Mouse (Mus musculus) G1E-ER4 (cell line): ENCODE results near the gene Sbk3. TPM values are rescaled to one million over a fixed set of nuclear protein-coding genes. Genes with fewer than 3 reads are reported as not detected.

Experiments
- GATA1 ChIP-seq: IDR thresholded peaks from one replicate; pipeline ENCODE4 v1.8.0; 2012; ENCODE audit warnings: low read length, inconsistent platforms
- polyA plus RNA-seq: library from polyadenylated mRNA; stranded (reverse); fragments of >175 nt; gene quantifications from 2 replicates; pipeline ENCODE4 v1.2.3, GENCODE M21; 2012

Sbk3 gene
- polyA plus RNA-seq, 1 experiment, result not detected

GRCm38 (mm10) chr7:4923586-4924364 is 47.2 kb downstream of the Sbk3 start:
- no peak for TF ChIP-seq GATA1

GRCm38 (mm10) chr7:4922931-4923565 is 47.9 kb downstream of the Sbk3 start:
- no peak for TF ChIP-seq GATA1

GRCm38 (mm10) chr7:4922508-4922907 is 48.5 kb downstream of the Sbk3 start:
- no peak for TF ChIP-seq GATA1

- no peak for TF ChIP-seq GATA1
These were observed 49.0 kb downstream of the Sbk3 start, which contains the start of gene Nat14 for GRCm38 (mm10) chr7:4921824-4922482. TSS of gene Nat14 (plus strand) at chr7:4922028.

GRCm38 (mm10) chr7:4920976-4921823 is 49.8 kb downstream of the Sbk3 start:
- no peak for TF ChIP-seq GATA1

GRCm38 (mm10) chr7:4920496-4920895 is 50.5 kb downstream of the Sbk3 start:
- no peak for TF ChIP-seq GATA1

GRCm38 (mm10) chr7:4919971-4920370 is 51.0 kb downstream of the Sbk3 start:
- TF ChIP-seq GATA1, result no peak

GRCm38 (mm10) chr7:4919096-4919495 is 51.9 kb downstream of the Sbk3 start:
- TF ChIP-seq GATA1, result no peak

- TF ChIP-seq GATA1, result no peak
These were observed 52.3 kb downstream of the Sbk3 start for GRCm38 (mm10) chr7:4918681-4919080.

GRCm38 (mm10) chr7:4917494-4917893 is 53.5 kb downstream of the Sbk3 start:
- TF ChIP-seq GATA1, result no peak

- no peak for TF ChIP-seq GATA1
These were observed 55.1 kb downstream of the Sbk3 start for GRCm38 (mm10) chr7:4915669-4916416.

Other genes with a start within 250 kb of the Sbk3 start
- gene Tmem150b, start 245.9 kb downstream of the Sbk3 start, polyA plus RNA-seq, result 0.04 TPM in 1 of 2 replicates, not detected in the other
- gene Kmt5c, start 231.1 kb downstream of the Sbk3 start, polyA plus RNA-seq, result 474 and 610 TPM in 2 replicates
- 125 and 159 TPM in 2 replicates for gene Cox6b2, start 218.1 kb downstream of the Sbk3 start, polyA plus RNA-seq
- not detected in 2 replicates for gene Fam71e2, start 199.9 kb downstream of the Sbk3 start, polyA plus RNA-seq
- gene Il11, start 188.3 kb downstream of the Sbk3 start, polyA plus RNA-seq, result 0.51 and 0.60 TPM in 2 replicates
- 0.12 TPM in 1 of 2 replicates, not detected in the other for gene Tmem190, start 188.2 kb downstream of the Sbk3 start, polyA plus RNA-seq
- gene Tmem238, start 181.5 kb downstream of the Sbk3 start, polyA plus RNA-seq, result 128 and 187 TPM in 2 replicates
- gene Rpl28, start 178.3 kb downstream of the Sbk3 start, polyA plus RNA-seq, result 12,006 and 12,218 TPM in 2 replicates
- gene Ube2s, start 158.6 kb downstream of the Sbk3 start, polyA plus RNA-seq, result 434 and 528 TPM in 2 replicates
- not detected in 2 replicates for gene Shisa7, start 126.5 kb downstream of the Sbk3 start, polyA plus RNA-seq
- 11.3 and 13.0 TPM in 2 replicates for gene Isoc2b, start 100.9 kb downstream of the Sbk3 start, polyA plus RNA-seq
- 10.8 and 31.1 TPM in 2 replicates for gene Isoc2a, start 94.0 kb downstream of the Sbk3 start, polyA plus RNA-seq
- not detected in 2 replicates for gene Gm36210, start 64.7 kb downstream of the Sbk3 start, polyA plus RNA-seq
- gene Zfp628, start 56.0 kb downstream of the Sbk3 start, polyA plus RNA-seq, result 57.2 and 60.0 TPM in 2 replicates
- 1.8 TPM in 2 replicates for gene Nat14, start 49.1 kb downstream of the Sbk3 start, polyA plus RNA-seq
- 0.05 TPM in 2 replicates for gene Ssc5d, start 45.4 kb downstream of the Sbk3 start, polyA plus RNA-seq
- gene Sbk2, start 6.8 kb downstream of the Sbk3 start, polyA plus RNA-seq, result not detected in 2 replicates
- gene Zfp579, start 25.0 kb upstream of the Sbk3 start, polyA plus RNA-seq, result 0.04 and 0.05 TPM in 2 replicates
- gene Zfp524, start 43.2 kb upstream of the Sbk3 start, polyA plus RNA-seq, result 56.5 and 78.4 TPM in 2 replicates
- gene Fiz1, start 43.5 kb upstream of the Sbk3 start, polyA plus RNA-seq, result 91.3 and 107 TPM in 2 replicates
- 15.3 TPM in 1 of 2 replicates, not detected in the other for gene Gm44973, start 44.3 kb upstream of the Sbk3 start, polyA plus RNA-seq
- 146 and 194 TPM in 2 replicates for gene Zfp865, start 49.2 kb upstream of the Sbk3 start, polyA plus RNA-seq
- 0.64 and 0.82 TPM in 2 replicates for gene Ccdc106, start 49.4 kb upstream of the Sbk3 start, polyA plus RNA-seq
- gene 4632433K11Rik, start 63.0 kb upstream of the Sbk3 start, polyA plus RNA-seq, result not detected in 2 replicates
- 2.9 and 3.1 TPM in 2 replicates for gene Zfp784, start 67.3 kb upstream of the Sbk3 start, polyA plus RNA-seq
- gene Zfp580, start 80.4 kb upstream of the Sbk3 start, polyA plus RNA-seq, result 0.73 and 0.90 TPM in 2 replicates
- 496 and 534 TPM in 2 replicates for gene U2af2, start 91.0 kb upstream of the Sbk3 start, polyA plus RNA-seq
- 1,467 and 1,596 TPM in 2 replicates for gene Epn1, start 109.1 kb upstream of the Sbk3 start, polyA plus RNA-seq
- gene Rfpl4, start 145.8 kb upstream of the Sbk3 start, polyA plus RNA-seq, result not detected in 2 replicates
- gene Rasl2-9, start 154.8 kb upstream of the Sbk3 start, polyA plus RNA-seq, result 0.44 and 0.48 TPM in 2 replicates
- not detected in 2 replicates for gene Vmn1r55, start 178.5 kb upstream of the Sbk3 start, polyA plus RNA-seq
- gene Vmn1r56, start 225.6 kb upstream of the Sbk3 start, polyA plus RNA-seq, result not detected in 2 replicates
- gene Vmn1r57, start 247.3 kb upstream of the Sbk3 start, polyA plus RNA-seq, result not detected in 2 replicates